Mouse (Mus musculus): ENCODE data around the gene Baz1b. TPM values are rescaled to one million over a fixed set of nuclear protein-coding genes. Genes with fewer than 3 reads are reported as not detected.

Gene Baz1b
- polyA plus RNA-seq (2014; fragmentation: Nextera tagmentation; extraction: Ambion mirVana), result 76.3 and 83.6 TPM in 2 replicates

- no peaks in the 10 kb centered on the region for H3K27me3 ChIP-seq (ENCODE audit: control insufficient read depth, insufficient read depth, low read length)
- under 1% methylated on average over 57 of the region's 57 CpGs for WGBS
- H3K4me2 ChIP-seq (ENCODE audit: low read depth, low read length, severe bottlenecking), result peak within 1 kb of the TSS; percentile 70
- ATAC-seq (replicated peaks; ENCODE audit: low FRiP score) (peak; percentile 95), DNase-seq (ENCODE audit: low spot score) (peak; percentile 99)
- peak within 1 kb of the TSS; percentile 100 for H3K9ac ChIP-seq (ENCODE audit: low read length)
- no peaks in the 10 kb centered on the region for H3K9me3 ChIP-seq (ENCODE audit: control insufficient read depth, low read length)
- H3K27ac ChIP-seq (ENCODE audit: low read depth, low read length), result peak within 1 kb of the TSS; percentile 97
- H3K36me3 ChIP-seq (ENCODE audit: control insufficient read depth, insufficient read depth, low read length), result no peaks in the 10 kb centered on the region
- H3K4me3 ChIP-seq (ENCODE audit: low read depth, low read length), result peak within 1 kb of the TSS; percentile 99
- H3K4me1 ChIP-seq (replicated peaks; ENCODE audit: control insufficient read depth, insufficient read depth, low read length), result peaks cover 7% of the 10 kb centered on the region
Measured at GRCm38 (mm10) chr5:135186621-135187348, at the start of gene Baz1b. Baz1b (plus strand) TSS chr5:135187264.

GRCm38 (mm10) chr5:135139881-135140280 lies 47.2 kb upstream of the Baz1b start:
- DNase-seq (ENCODE audit: low spot score) (no peak), ATAC-seq (replicated peaks; ENCODE audit: low FRiP score) (no peak)
- WGBS, result 78% methylated on average over 2 of the region's 2 CpGs

GRCm38 (mm10) chr5:135144469-135144868 lies 42.6 kb upstream of the Baz1b start:
- Histone ChIP-seq H3K4me1 (replicated peaks; ENCODE audit: control insufficient read depth, insufficient read depth, low read length) (peaks cover 7% of the 10 kb centered on the region; the same call in 1 of the 2 replicates), H3K27ac (ENCODE audit: low read depth, low read length) (no peak overlapping the region), H3K9ac (ENCODE audit: low read length) (no peak overlapping the region), H3K4me3 (ENCODE audit: low read depth, low read length) (no peak overlapping the region), H3K36me3 (ENCODE audit: control insufficient read depth, insufficient read depth, low read length) (no peaks in the 10 kb centered on the region), H3K9me3 (ENCODE audit: control insufficient read depth, low read length) (no peaks in the 10 kb centered on the region), H3K27me3 (ENCODE audit: control insufficient read depth, insufficient read depth, low read length) (no peaks in the 10 kb centered on the region), H3K4me2 (ENCODE audit: low read depth, low read length, severe bottlenecking) (no peak overlapping the region)
- 66% methylated on average over 4 of the region's 4 CpGs for WGBS
- ATAC-seq (replicated peaks; ENCODE audit: low FRiP score) (no peak), DNase-seq (ENCODE audit: low spot score) (no peak)

More at GRCm38 (mm10) chr5:135139881-135140280, 47.2 kb upstream of the Baz1b start:
- no peak overlapping the region for H3K9ac ChIP-seq (ENCODE audit: low read length)
- no peaks in the 10 kb centered on the region for H3K4me1 ChIP-seq (replicated peaks; ENCODE audit: control insufficient read depth, insufficient read depth, low read length)
- H3K36me3 ChIP-seq (ENCODE audit: control insufficient read depth, insufficient read depth, low read length), result no peaks in the 10 kb centered on the region
- peaks cover under 1% of the 10 kb centered on the region; the same call in 1 of the 2 replicates for H3K27me3 ChIP-seq (ENCODE audit: control insufficient read depth, insufficient read depth, low read length)
- H3K9me3 ChIP-seq (ENCODE audit: control insufficient read depth, low read length), result no peaks in the 10 kb centered on the region
- no peak overlapping the region for H3K27ac ChIP-seq (ENCODE audit: low read depth, low read length)
- no peak overlapping the region for H3K4me2 ChIP-seq (ENCODE audit: low read depth, low read length, severe bottlenecking)
- H3K4me3 ChIP-seq (ENCODE audit: low read depth, low read length), result no peak overlapping the region

GRCm38 (mm10) chr5:135145532-135145931 lies 41.5 kb upstream of the Baz1b start:
- DNase-seq (ENCODE audit: low spot score) (no peak), ATAC-seq (replicated peaks; ENCODE audit: low FRiP score) (no peak)
- H3K9ac ChIP-seq (ENCODE audit: low read length), result no peak overlapping the region
- no peaks in the 10 kb centered on the region for H3K27me3 ChIP-seq (ENCODE audit: control insufficient read depth, insufficient read depth, low read length)
- H3K9me3 ChIP-seq (ENCODE audit: control insufficient read depth, low read length), result no peaks in the 10 kb centered on the region
- no peaks in the 10 kb centered on the region for H3K36me3 ChIP-seq (ENCODE audit: control insufficient read depth, insufficient read depth, low read length)
- H3K4me2 ChIP-seq (ENCODE audit: low read depth, low read length, severe bottlenecking), result no peak overlapping the region
- 80% methylated on average over 3 of the region's 3 CpGs for WGBS
- H3K27ac ChIP-seq (ENCODE audit: low read depth, low read length), result no peak overlapping the region
- H3K4me1 ChIP-seq (replicated peaks; ENCODE audit: control insufficient read depth, insufficient read depth, low read length), result peaks cover 7% of the 10 kb centered on the region; the same call in 1 of the 2 replicates
- no peak overlapping the region for H3K4me3 ChIP-seq (ENCODE audit: low read depth, low read length)

GRCm38 (mm10) chr5:135145955-135146354 lies 41.1 kb upstream of the Baz1b start:
- Histone ChIP-seq H3K4me3 (ENCODE audit: low read depth, low read length) (no peak overlapping the region), H3K36me3 (ENCODE audit: control insufficient read depth, insufficient read depth, low read length) (no peaks in the 10 kb centered on the region), H3K27ac (ENCODE audit: low read depth, low read length) (no peak overlapping the region), H3K9me3 (ENCODE audit: control insufficient read depth, low read length) (no peaks in the 10 kb centered on the region), H3K9ac (ENCODE audit: low read length) (no peak overlapping the region), H3K4me1 (replicated peaks; ENCODE audit: control insufficient read depth, insufficient read depth, low read length) (peaks cover 7% of the 10 kb centered on the region; the same call in 1 of the 2 replicates), H3K27me3 (ENCODE audit: control insufficient read depth, insufficient read depth, low read length) (no peaks in the 10 kb centered on the region), H3K4me2 (ENCODE audit: low read depth, low read length, severe bottlenecking) (no peak overlapping the region)
- DNase-seq (ENCODE audit: low spot score) (no peak), ATAC-seq (replicated peaks; ENCODE audit: low FRiP score) (no peak)

GRCm38 (mm10) chr5:135148715-135149052 lies 38.4 kb upstream of the Baz1b start:
- DNase-seq (ENCODE audit: low spot score), result no peak

GRCm38 (mm10) chr5:135149053-135149819 lies 37.8 kb upstream of the Baz1b start, which contains the start of gene Tbl2:
Tbl2 (plus strand) TSS chr5:135149657.
- DNase-seq (ENCODE audit: low spot score), result peak; percentile 100
- no peaks in the 10 kb centered on the region for H3K27me3 ChIP-seq (ENCODE audit: control insufficient read depth, insufficient read depth, low read length)
- H3K36me3 ChIP-seq (ENCODE audit: control insufficient read depth, insufficient read depth, low read length), result no peaks in the 10 kb centered on the region; the same call in 1 of the 2 replicates
- WGBS, result under 1% methylated on average over 63 of the region's 63 CpGs
- peak within 1 kb of the TSS; percentile 64 for H3K4me2 ChIP-seq (ENCODE audit: low read depth, low read length, severe bottlenecking)
- H3K9me3 ChIP-seq (ENCODE audit: control insufficient read depth, low read length), result no peaks in the 10 kb centered on the region
- H3K9ac ChIP-seq (ENCODE audit: low read length), result peak within 1 kb of the TSS; percentile 76
- peak; percentile 97 for ATAC-seq (replicated peaks; ENCODE audit: low FRiP score)
- H3K4me3 ChIP-seq (ENCODE audit: low read depth, low read length), result peak within 1 kb of the TSS; percentile 72
- peaks cover 7% of the 10 kb centered on the region; the same call in 1 of the 2 replicates for H3K4me1 ChIP-seq (replicated peaks; ENCODE audit: control insufficient read depth, insufficient read depth, low read length)
- H3K27ac ChIP-seq (ENCODE audit: low read depth, low read length), result peak within 1 kb of the TSS; percentile 80

More at GRCm38 (mm10) chr5:135148715-135149052, 38.4 kb upstream of the Baz1b start:
- peak overlapping the region; percentile 63 for H3K9ac ChIP-seq (ENCODE audit: low read length)
- WGBS, result under 1% methylated on average over 13 of the region's 13 CpGs
- peak overlapping the region; percentile 72 for H3K4me3 ChIP-seq (ENCODE audit: low read depth, low read length)
- no peaks in the 10 kb centered on the region for H3K27me3 ChIP-seq (ENCODE audit: control insufficient read depth, insufficient read depth, low read length)
- H3K27ac ChIP-seq (ENCODE audit: low read depth, low read length), result peak overlapping the region; percentile 80
- peaks cover 7% of the 10 kb centered on the region; the same call in 1 of the 2 replicates for H3K4me1 ChIP-seq (replicated peaks; ENCODE audit: control insufficient read depth, insufficient read depth, low read length)
- no peak for ATAC-seq (replicated peaks; ENCODE audit: low FRiP score)
- no peaks in the 10 kb centered on the region for H3K36me3 ChIP-seq (ENCODE audit: control insufficient read depth, insufficient read depth, low read length)
- no peaks in the 10 kb centered on the region for H3K9me3 ChIP-seq (ENCODE audit: control insufficient read depth, low read length)
- peak overlapping the region; percentile 64 for H3K4me2 ChIP-seq (ENCODE audit: low read depth, low read length, severe bottlenecking)

- Histone ChIP-seq H3K36me3 (ENCODE audit: control insufficient read depth, insufficient read depth, low read length) (no peaks in the 10 kb centered on the region; the same call in 1 of the 2 replicates), H3K4me1 (replicated peaks; ENCODE audit: control insufficient read depth, insufficient read depth, low read length) (peaks cover 7% of the 10 kb centered on the region; the same call in 1 of the 2 replicates), H3K27me3 (ENCODE audit: control insufficient read depth, insufficient read depth, low read length) (no peaks in the 10 kb centered on the region), H3K27ac (ENCODE audit: low read depth, low read length) (peak overlapping the region; percentile 14; the same call in 1 of the 2 replicates), H3K4me3 (ENCODE audit: low read depth, low read length) (peak overlapping the region; percentile 72), H3K9ac (ENCODE audit: low read length) (peak overlapping the region; percentile 76), H3K9me3 (ENCODE audit: control insufficient read depth, low read length) (no peaks in the 10 kb centered on the region), H3K4me2 (ENCODE audit: low read depth, low read length, severe bottlenecking) (peak overlapping the region; percentile 64)
- under 1% methylated on average over 23 of the region's 23 CpGs for WGBS
- no peak for ATAC-seq (replicated peaks; ENCODE audit: low FRiP score)
- DNase-seq (ENCODE audit: low spot score), result no peak
Measured at GRCm38 (mm10) chr5:135149820-135150178, 37.3 kb upstream of the Baz1b start.

Data from forebrain, embryonic 11.5 days (tissue).